Mouse (Mus musculus) testis, adult 2 months (tissue): ENCODE data around the gene Efl1.

Experiments
- CTCF ChIP-seq: fragments of 200-500 bp; IDR thresholded peaks from 2 replicates; pipeline ENCODE4 v1.5.1; 2012; ENCODE audit warnings: low read depth, mild to moderate bottlenecking, inconsistent platforms, low read length, moderate library complexity; ENCODE audit not compliant: control insufficient read depth, insufficient read depth, insufficient replicate concordance
- POLR2A ChIP-seq: fragments of 200-500 bp; IDR thresholded peaks from 2 replicates; pipeline ENCODE4 v1.6.1; 2012; ENCODE audit warnings: low read depth, mild to moderate bottlenecking, inconsistent platforms, low read length, moderate library complexity; ENCODE audit not compliant: control insufficient read depth

DNA sequence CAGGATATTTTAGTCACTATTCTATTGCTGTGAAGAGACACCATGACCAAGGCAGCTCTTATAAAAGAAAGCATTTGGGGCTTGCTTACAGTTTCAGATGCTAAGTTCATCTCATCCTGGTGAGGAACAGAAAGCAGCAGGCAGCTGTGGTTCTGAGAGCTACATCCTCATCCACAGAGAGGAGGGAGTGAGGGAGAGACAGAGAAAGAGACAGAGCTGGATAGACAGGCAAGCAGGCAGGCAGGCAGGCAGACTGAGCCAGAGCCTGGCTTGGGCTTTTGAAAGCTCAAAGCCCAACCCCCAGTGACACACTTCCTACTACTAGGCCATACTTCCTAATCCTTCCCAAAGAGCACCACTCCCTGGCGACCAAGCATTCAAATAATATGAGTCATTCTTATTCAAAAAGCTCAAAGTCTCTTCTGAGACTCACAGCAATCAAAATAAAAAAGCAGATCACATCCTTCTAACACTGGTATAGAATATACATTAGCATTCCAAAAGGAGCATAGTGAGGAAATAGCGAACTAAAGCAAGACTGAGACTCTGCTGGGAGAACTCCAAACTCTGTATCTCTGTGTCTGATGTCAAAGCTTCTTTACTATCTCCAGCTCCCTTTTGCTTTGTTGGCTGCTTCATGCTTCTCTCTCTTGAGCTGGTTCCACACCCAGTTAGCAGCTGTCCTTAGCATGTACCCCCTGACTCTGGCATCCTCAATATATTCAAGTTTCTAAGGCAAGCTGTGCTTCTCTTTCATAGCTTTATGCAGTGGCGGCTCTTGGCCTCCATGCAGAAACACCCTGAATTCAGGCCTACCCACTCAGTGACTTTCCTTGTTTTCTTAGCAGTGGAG is 86.6 kb downstream of the Efl1 start:
- TF ChIP-seq POLR2A (no peak), CTCF (no peak)
